Mouse (Mus musculus): Measurements from ENCODE around the gene Olfr818. TPM values are rescaled to one million over a fixed set of nuclear protein-coding genes. Genes with fewer than 3 reads are reported as not detected.

The Olfr818 gene
- not detected in 2 replicates for total RNA-seq (2023)

GRCm38 (mm10) chr10:129949000-129949399, at the start of gene Olfr818:
Gene Olfr818, minus strand, starts transcription at chr10:129949100.

GRCm38 (mm10) chr10:129984962-129985361, 36.1 kb upstream of the Olfr818 start, which contains the start of gene Gm10310:
Gene Gm10310, minus strand, starts transcription at chr10:129985062.

GRCm38 (mm10) chr10:129976040-129976439, 27.1 kb upstream of the Olfr818 start, which contains the start of gene Olfr247:
Gene Olfr247, minus strand, starts transcription at chr10:129976140.

GRCm38 (mm10) chr10:129967166-129967565, 18.3 kb upstream of the Olfr818 start, which contains the start of gene Olfr819:
Gene Olfr819, minus strand, starts transcription at chr10:129967266.

GRCm38 (mm10) chr10:129915497-129915896, 33.4 kb downstream of the Olfr818 start, which contains the start of gene Olfr816:
Gene Olfr816, minus strand, starts transcription at chr10:129915597.

GRCm38 (mm10) chr10:129905767-129906166, 43.1 kb downstream of the Olfr818 start, which contains the start of gene Olfr815:
Gene Olfr815, minus strand, starts transcription at chr10:129905867.

Other genes starting within 250 kb of the Olfr818 start
- not detected in 2 replicates for gene Olfr804, start 245.9 kb downstream of the Olfr818 start, total RNA-seq (2023)
- gene Olfr805, start 219.7 kb downstream of the Olfr818 start, total RNA-seq (2023) = not detected in 2 replicates
- gene Olfr806, start 207.2 kb downstream of the Olfr818 start, total RNA-seq (2023) = not detected in 2 replicates
- not detected in 2 replicates for gene Olfr807, start 191.3 kb downstream of the Olfr818 start, total RNA-seq (2023)
- gene Olfr808, start 183.6 kb downstream of the Olfr818 start, total RNA-seq (2023) = not detected in 2 replicates
- not detected in 2 replicates for gene Olfr809, start 174.5 kb downstream of the Olfr818 start, total RNA-seq (2023)
- gene Olfr810, start 154.2 kb downstream of the Olfr818 start, total RNA-seq (2023) = not detected in 2 replicates
- gene Olfr811, start 144.7 kb downstream of the Olfr818 start, total RNA-seq (2023) = not detected in 2 replicates
- gene Olfr812, start 103.0 kb downstream of the Olfr818 start, total RNA-seq (2023) = not detected in 2 replicates
- gene Olfr813, start 93.7 kb downstream of the Olfr818 start, total RNA-seq (2023) = not detected in 2 replicates
- gene Olfr814, start 69.2 kb downstream of the Olfr818 start, total RNA-seq (2023) = not detected in 2 replicates
- not detected in 2 replicates for gene Olfr815, start 43.2 kb downstream of the Olfr818 start, total RNA-seq (2023)
- not detected in 2 replicates for gene Olfr816, start 33.5 kb downstream of the Olfr818 start, total RNA-seq (2023)
- gene Olfr819, start 18.2 kb upstream of the Olfr818 start, total RNA-seq (2023) = not detected in 2 replicates
- not detected in 2 replicates for gene Olfr247, start 27.0 kb upstream of the Olfr818 start, total RNA-seq (2023)
- not detected in 2 replicates for gene Gm10310, start 36.0 kb upstream of the Olfr818 start, total RNA-seq (2023)
- gene Olfr820, start 63.5 kb upstream of the Olfr818 start, total RNA-seq (2023) = not detected in 2 replicates
- not detected in 2 replicates for gene Olfr821, start 81.2 kb upstream of the Olfr818 start, total RNA-seq (2023)
- gene Olfr822, start 122.1 kb upstream of the Olfr818 start, total RNA-seq (2023) = not detected in 2 replicates
- not detected in 2 replicates for gene Olfr823, start 166.3 kb upstream of the Olfr818 start, total RNA-seq (2023)
- gene Olfr824, start 180.9 kb upstream of the Olfr818 start, total RNA-seq (2023) = not detected in 2 replicates
- gene Olfr825, start 217.7 kb upstream of the Olfr818 start, total RNA-seq (2023) = not detected in 2 replicates
- gene Olfr826, start 235.1 kb upstream of the Olfr818 start, total RNA-seq (2023) = not detected in 2 replicates

All from neutrophil, adult 65 days (primary cell).